17 mouse cellular contexts compared by ENCODE assay signal in genomic region chr10:118617291-118618044, GRCm38 (mm10).
A peak's percentile ranks its signal among the peaks of the same experiment; 100 is the strongest.
DNase-seq lines count a peak whose midpoint lies in the region; ATAC-seq and TF ChIP-seq lines count a peak whose summit lies in the region.
"Had no signal": no experiment of that assay in that cellular context is flagged by ENCODE, and none has a peak within 500 bp of the region (broad histone marks: within the 10 kb centered on the region; RNA-seq: fewer than 3 reads in every experiment).

No protein-coding gene starts in this region.

- DNase-seq in layer of hippocampus, adult 11-12 months (ENCODE audit: low spot score): peak; percentile 20
- DNase-seq in layer of hippocampus, postnatal 10 days (ENCODE audit: low spot score in 2 of 2): no peak
- DNase-seq in frontal cortex, adult 2 months (ENCODE audit: extremely low spot score in 1 of 2, low spot score in 1 of 2): peak; percentile 40 to 43
- peak; percentile 8 for DNase-seq in heart, postnatal 0 days (ENCODE audit: low spot score)
- peak; percentile 28 for DNase-seq in right cerebral cortex, postnatal 14 days
- DNase-seq in hindbrain, postnatal 0 days (ENCODE audit: low spot score): no peak
- no peak for DNase-seq in urinary bladder, adult 2 months (ENCODE audit: low spot score)
- DNase-seq: adrenal gland, adult 2 months; cerebellum, adult 9-11 months; kidney, postnatal 25 days; liver, postnatal 0 days had no signal

- no peaks in the 10 kb centered on the region for H3K27me3 ChIP-seq in heart, postnatal 0 days (ENCODE audit: control insufficient read depth, insufficient read depth, low read length)
- H3K27me3 ChIP-seq in hindbrain, postnatal 0 days (ENCODE audit: insufficient read depth, low read length): no peaks in the 10 kb centered on the region
- H3K27me3 ChIP-seq: neural tube, embryonic 15.5 days; Patski had no signal

- no peak overlapping the region for H3K4me3 ChIP-seq in heart, postnatal 0 days (ENCODE audit: low read depth, low read length)
- no peak overlapping the region for H3K4me3 ChIP-seq in hindbrain, postnatal 0 days (ENCODE audit: low read length)
- H3K4me3 ChIP-seq: forebrain, embryonic 10.5 days; neural tube, embryonic 15.5 days had no signal

- no peak overlapping the region; the same call in 1 of the 2 replicates for H3K4me2 ChIP-seq in heart, postnatal 0 days (ENCODE audit: low read depth, low read length)
- no peak overlapping the region for H3K4me2 ChIP-seq in hindbrain, postnatal 0 days (ENCODE audit: low read depth, low read length)
- H3K4me2 ChIP-seq: neural tube, embryonic 15.5 days had no signal

- H3K4me1 ChIP-seq in heart, postnatal 0 days (ENCODE audit: control insufficient read depth, insufficient read depth): 0 out of 2 replicates have a peak, but pooled peaks cover 5% of the 10 kb centered on the region
- H3K4me1 ChIP-seq in hindbrain, postnatal 0 days (ENCODE audit: insufficient read depth, low read length): no peaks in the 10 kb centered on the region
- H3K4me1 ChIP-seq: forebrain, embryonic 10.5 days; neural tube, embryonic 15.5 days had no signal

- H3K9ac ChIP-seq in heart, postnatal 0 days (replicated peaks; ENCODE audit: low read depth, low read length): no peak overlapping the region
- no peak overlapping the region for H3K9ac ChIP-seq in hindbrain, postnatal 0 days (replicated peaks; ENCODE audit: low read length)
- H3K9ac ChIP-seq: liver, postnatal 0 days; neural tube, embryonic 15.5 days had no signal

- no peak for TF ChIP-seq EP300 in heart, postnatal 0 days (IDR thresholded peaks at IDR 0.05; ENCODE audit: low read depth)

- H3K36me3 ChIP-seq in heart, postnatal 0 days (replicated peaks; ENCODE audit: control insufficient read depth, insufficient read depth, low read length): no peaks in the 10 kb centered on the region
- H3K36me3 ChIP-seq in hindbrain, postnatal 0 days (ENCODE audit: insufficient read depth, low read length): no peaks in the 10 kb centered on the region
- H3K36me3 ChIP-seq: forebrain, embryonic 10.5 days; neural tube, embryonic 15.5 days had no signal

- no peaks in the 10 kb centered on the region for H3K9me3 ChIP-seq in heart, postnatal 0 days (replicated peaks; ENCODE audit: control insufficient read depth, low read length)
- H3K9me3 ChIP-seq in hindbrain, postnatal 0 days (ENCODE audit: low read length): no peaks in the 10 kb centered on the region
- H3K9me3 ChIP-seq: forebrain, embryonic 10.5 days; neural tube, embryonic 15.5 days had no signal

- 47% methylated on average over 6 of the region's 6 CpGs for WGBS in heart, postnatal 0 days
- 70% methylated on average over 6 of the region's 6 CpGs for WGBS in hindbrain, postnatal 0 days

- no peak for TF ChIP-seq CTCF in heart, postnatal 0 days (IDR thresholded peaks at IDR 0.05; ENCODE audit: low read depth)
- no peak for TF ChIP-seq CTCF in hindbrain, postnatal 0 days (IDR thresholded peaks at IDR 0.05; ENCODE audit: low read depth)

- H3K27ac ChIP-seq in heart, postnatal 0 days (ENCODE audit: low read depth): peak overlapping the region; percentile 20; the same call in 1 of the 2 replicates
- H3K27ac ChIP-seq in hindbrain, postnatal 0 days: no peak overlapping the region
- H3K27ac ChIP-seq: forebrain, embryonic 10.5 days; macrophage; neural tube, embryonic 15.5 days had no signal

- ATAC-seq in heart, postnatal 0 days (ENCODE audit: insufficient read depth, low read depth): peak; percentile 75; the same call in 1 of the 2 replicates
- ATAC-seq in hindbrain, postnatal 0 days: no peak
- ATAC-seq: intestine, embryonic 16.5 days; liver, postnatal 0 days; midbrain, embryonic 16.5 days; Patski had no signal

Comparison
In these comparisons a context has a peak if more than half of its experiments do, and no peak if none do; other contexts are left out.
1. DNase-seq: peak in layer of hippocampus, adult 11-12 months (single experiment), frontal cortex, adult 2 months (2 of 2), heart, postnatal 0 days (single experiment) and right cerebral cortex, postnatal 14 days (single experiment); none in layer of hippocampus, postnatal 10 days (0 of 2), hindbrain, postnatal 0 days (single experiment) and urinary bladder, adult 2 months (single experiment).